Mouse (Mus musculus): ENCODE data around the gene Naxe. TPM values are rescaled to one million over a fixed set of nuclear protein-coding genes. Genes with fewer than 3 reads are reported as not detected.

Naxe gene
- total RNA-seq (2023) = 10 to 100 TPM; 23.6 to 27.3 TPM

GRCm38 (mm10) chr3:88057902-88058696 is at the start of gene Naxe:
TSS of gene Naxe (minus strand) at chr3:88058495.

GRCm38 (mm10) chr3:88081345-88082223 is 23.3 kb upstream of the Naxe start, which contains the start of gene Iqgap3:
TSS of gene Iqgap3 (plus strand) at chr3:88081971.

GRCm38 (mm10) chr3:88078204-88078603 is 19.9 kb upstream of the Naxe start, which contains the start of gene Ttc24:
TSS of gene Ttc24 (minus strand) at chr3:88078304.

GRCm38 (mm10) chr3:88042661-88043421 is 15.5 kb downstream of the Naxe start, which contains the start of gene Gpatch4:
TSS of gene Gpatch4 (plus strand) at chr3:88043108.

GRCm38 (mm10) chr3:88027434-88028186 is 30.7 kb downstream of the Naxe start, which contains the start of gene Hapln2:
TSS of gene Hapln2 (minus strand) at chr3:88027583.

Other genes with a start within 250 kb of the Naxe start
- gene Pear1, start 234.2 kb downstream of the Naxe start, total RNA-seq (2023) = 1 to 10 TPM in 1 of 2 experiments, under 1 TPM in 1; 0.95 to 1.1 TPM
- 1 to 10 TPM; 1.2 TPM for gene Sh2d2a, start 211.7 kb downstream of the Naxe start, total RNA-seq (2023)
- 10 to 100 TPM; 26.6 to 27.9 TPM for gene Prcc, start 172.9 kb downstream of the Naxe start, total RNA-seq (2023)
- 100 to 1,000 TPM; 113 to 114 TPM for gene Hdgf, start 152.2 kb downstream of the Naxe start, total RNA-seq (2023)
- gene Mrpl24, start 139.0 kb downstream of the Naxe start, total RNA-seq (2023) = 10 to 100 TPM; 70.6 to 84.0 TPM
- gene Isg20l2, start 128.2 kb downstream of the Naxe start, total RNA-seq (2023) = 10 to 100 TPM; 21.3 to 25.8 TPM
- gene Rrnad1, start 127.8 kb downstream of the Naxe start, total RNA-seq (2023) = 10 to 100 TPM; 12.3 to 14.4 TPM
- gene Crabp2, start 109.8 kb downstream of the Naxe start, total RNA-seq (2023) = under 1 TPM in 1 of 2 experiments, not detected in 1; 0.73 TPM
- gene Nes, start 87.4 kb downstream of the Naxe start, total RNA-seq (2023) = not detected
- not detected for gene Bcan, start 58.3 kb downstream of the Naxe start, total RNA-seq (2023)
- not detected for gene Hapln2, start 30.9 kb downstream of the Naxe start, total RNA-seq (2023)
- gene Gpatch4, start 15.4 kb downstream of the Naxe start, total RNA-seq (2023) = 1 to 10 TPM; 4.8 to 4.9 TPM
- not detected for gene Ttc24, start 19.8 kb upstream of the Naxe start, total RNA-seq (2023)
- 10 to 100 TPM; 31.6 to 33.7 TPM for gene Iqgap3, start 23.5 kb upstream of the Naxe start, total RNA-seq (2023)
- 100 to 1,000 TPM in 1 of 2 experiments, 10 to 100 TPM in 1; 73.1 to 107 TPM for gene Mef2d, start 83.9 kb upstream of the Naxe start, total RNA-seq (2023)
- gene Rhbg, start 196.2 kb upstream of the Naxe start, total RNA-seq (2023) = not detected
- not detected for gene Gm38392, start 228.7 kb upstream of the Naxe start, total RNA-seq (2023)
- 1 to 10 TPM; 1.4 to 2.1 TPM for gene Tsacc, start 238.5 kb upstream of the Naxe start, total RNA-seq (2023)
- 10 to 100 TPM; 57.5 to 65.8 TPM for gene Cct3, start 238.6 kb upstream of the Naxe start, total RNA-seq (2023)

Data from neutrophil, adult 59 days (primary cell).